Mouse (Mus musculus) thymus, adult 2 months (tissue): ENCODE results near the gene Pinlyp.

ENCODE experiments used
- CTCF ChIP-seq: fragments of 200-500 bp; IDR thresholded peaks from 2 replicates; pipeline ENCODE4 v1.5.1; 2012; ENCODE audit warnings: mild to moderate bottlenecking, control low read depth, low read length, moderate library complexity, borderline replicate concordance; ENCODE audit not compliant: control insufficient read depth, poor library complexity, insufficient read depth; ENCODE audit errors: extremely low read depth
- POLR2A ChIP-seq: fragments of 200-500 bp; IDR thresholded peaks from 2 replicates; pipeline ENCODE4 v1.6.1; 2012; ENCODE audit warnings: mild to moderate bottlenecking, low read length, control low read depth, moderate library complexity; ENCODE audit not compliant: control insufficient read depth, poor library complexity, insufficient read depth; ENCODE audit errors: extremely low read depth

DNA sequence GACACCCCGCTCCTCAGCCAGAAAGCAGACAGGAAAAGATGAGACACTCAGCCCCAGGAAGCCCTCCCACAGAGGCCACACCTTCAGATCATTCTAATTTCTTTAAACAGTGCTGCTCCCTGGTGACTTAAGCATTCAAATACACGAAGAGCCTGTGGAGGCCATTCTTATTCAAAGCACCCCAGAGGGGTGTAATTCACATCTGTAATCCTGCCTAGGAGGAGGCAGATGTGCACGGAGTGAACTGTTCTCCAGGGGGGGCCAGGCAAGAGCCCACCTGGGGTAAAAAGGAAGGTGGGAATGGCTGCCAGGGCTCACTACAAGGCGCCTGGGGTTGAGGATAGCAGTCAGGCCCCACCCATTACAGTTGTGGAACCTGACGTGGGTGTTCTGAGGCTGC, 28.8 kb downstream of the Pinlyp start:
- TF ChIP-seq CTCF (no peak), POLR2A (no peak)
